Mouse (Mus musculus): ENCODE results near the gene Prrc2c.
A peak's percentile ranks its signal among the peaks of the same experiment; 100 is the strongest.
"Not testable (repeated sequence)": the region's sequence is repeated elsewhere in the genome, so short reads cannot be mapped to it uniquely, and the experiment has no call there.

Gene Prrc2c

GRCm38 (mm10) chr1:162740401-162740835 lies at the start of gene Prrc2c:
TSS of gene Prrc2c (minus strand) at chr1:162740556.
- DNase-seq (ENCODE audit: low spot score), result peak; percentile 96

- DNase-seq (ENCODE audit: low spot score), result no peak
Measured at GRCm38 (mm10) chr1:162785222-162785621, 44.9 kb upstream of the Prrc2c start.

GRCm38 (mm10) chr1:162783669-162784248 lies 43.4 kb upstream of the Prrc2c start:
- DNase-seq (ENCODE audit: low spot score), result no peak

GRCm38 (mm10) chr1:162781035-162781434 lies 40.7 kb upstream of the Prrc2c start:
- not testable (repeated sequence) for DNase-seq (ENCODE audit: low spot score)

- no peak for DNase-seq (ENCODE audit: low spot score)
Measured at GRCm38 (mm10) chr1:162777943-162778538, 37.7 kb upstream of the Prrc2c start.

GRCm38 (mm10) chr1:162773661-162774060 lies 33.3 kb upstream of the Prrc2c start:
- peak; percentile 16 for DNase-seq (ENCODE audit: low spot score)

GRCm38 (mm10) chr1:162771617-162772360 lies 31.4 kb upstream of the Prrc2c start:
- DNase-seq (ENCODE audit: low spot score), result no peak

GRCm38 (mm10) chr1:162752009-162752408 lies 11.7 kb upstream of the Prrc2c start:
- no peak for DNase-seq (ENCODE audit: low spot score)

- no peak for DNase-seq (ENCODE audit: low spot score)
Measured at GRCm38 (mm10) chr1:162749607-162750006, 9.3 kb upstream of the Prrc2c start.

- no peak for DNase-seq (ENCODE audit: low spot score)
Measured at GRCm38 (mm10) chr1:162748761-162749160, 8.4 kb upstream of the Prrc2c start.

GRCm38 (mm10) chr1:162739831-162740394 lies 443 bp downstream of the Prrc2c start:
- DNase-seq (ENCODE audit: low spot score), result no peak

GRCm38 (mm10) chr1:162739406-162739805 lies 950 bp downstream of the Prrc2c start:
- no peak for DNase-seq (ENCODE audit: low spot score)

GRCm38 (mm10) chr1:162738472-162738871 lies 1.9 kb downstream of the Prrc2c start:
- no peak for DNase-seq (ENCODE audit: low spot score)

- DNase-seq (ENCODE audit: low spot score), result no peak
Measured at GRCm38 (mm10) chr1:162735084-162735483, 5.3 kb downstream of the Prrc2c start.

GRCm38 (mm10) chr1:162734283-162734682 lies 6.1 kb downstream of the Prrc2c start:
- DNase-seq (ENCODE audit: low spot score), result no peak

- no peak for DNase-seq (ENCODE audit: low spot score)
Measured at GRCm38 (mm10) chr1:162732041-162732440, 8.3 kb downstream of the Prrc2c start.

- DNase-seq (ENCODE audit: low spot score), result no peak
Measured at GRCm38 (mm10) chr1:162729436-162729835, 10.9 kb downstream of the Prrc2c start.

- DNase-seq (ENCODE audit: low spot score), result no peak
Measured at GRCm38 (mm10) chr1:162727981-162728380, 12.4 kb downstream of the Prrc2c start.

GRCm38 (mm10) chr1:162723610-162724009 lies 16.7 kb downstream of the Prrc2c start:
- DNase-seq (ENCODE audit: low spot score), result no peak

GRCm38 (mm10) chr1:162720645-162721044 lies 19.7 kb downstream of the Prrc2c start:
- no peak for DNase-seq (ENCODE audit: low spot score)

- no peak for DNase-seq (ENCODE audit: low spot score)
Measured at GRCm38 (mm10) chr1:162700389-162701066, 39.8 kb downstream of the Prrc2c start.

GRCm38 (mm10) chr1:162697866-162698265 lies 42.5 kb downstream of the Prrc2c start:
- no peak for DNase-seq (ENCODE audit: low spot score)

Measured in left cerebral cortex, adult 11 months (tissue).